Mouse (Mus musculus) heart, postnatal 0 days (tissue): Measurements from ENCODE around the gene Rgs16. TPM values are rescaled to one million over a fixed set of nuclear protein-coding genes. Genes with fewer than 3 reads are reported as not detected.

ENCODE experiments used
- ATAC-seq: fragments of 200-750 bp; cut with Nextera tagmentation; 2 replicates; pipeline ENCODE4 v1.8.0; 2017; ENCODE audit warnings: low read depth, moderate number of reproducible peaks, moderate library complexity; ENCODE audit not compliant: insufficient read depth
- DNase-seq: peaks from one replicate; pipeline ENCODE4 v3.0.0-alpha.2; 2016; ENCODE audit warnings: low spot score
- H3K27ac ChIP-seq: fragments of 300-500 bp; sonication (generic); 2 replicates; pipeline ENCODE4 v1.5.1; 2014; ENCODE audit warnings: low read depth, mild to moderate bottlenecking
- H3K27me3 ChIP-seq: fragments of 300-500 bp; sonication (generic); 2 replicates; pipeline ENCODE4 v1.6.1; 2014; ENCODE audit warnings: low read length, mixed read lengths; ENCODE audit not compliant: control insufficient read depth, insufficient read depth
- H3K36me3 ChIP-seq: fragments of 300-500 bp; sonication (generic); replicated peaks from 2 replicates; pipeline ENCODE4 v1.6.1; 2014; ENCODE audit warnings: low read length, mixed read lengths; ENCODE audit not compliant: control insufficient read depth, insufficient read depth
- H3K4me1 ChIP-seq: fragments of 300-500 bp; sonication (generic); 2 replicates; pipeline ENCODE4 v1.6.1; 2014; ENCODE audit warnings: antibody characterized with exemption; ENCODE audit not compliant: control insufficient read depth, insufficient read depth
- H3K4me2 ChIP-seq: fragments of 300-500 bp; sonication (generic); 2 replicates; pipeline ENCODE4 v1.6.1; 2014; ENCODE audit warnings: low read depth, mild to moderate bottlenecking, low read length, moderate library complexity
- H3K4me3 ChIP-seq: fragments of 300-500 bp; sonication (generic); 2 replicates; pipeline ENCODE4 v1.5.1; 2014; ENCODE audit warnings: low read depth, low read length
- H3K9ac ChIP-seq: fragments of 300-500 bp; sonication (generic); replicated peaks from 2 replicates; pipeline ENCODE4 v1.6.1; 2014; ENCODE audit warnings: low read depth, low read length, mixed read lengths
- H3K9me3 ChIP-seq: fragments of 300-500 bp; sonication (generic); replicated peaks from 2 replicates; pipeline ENCODE4 v1.6.1; 2016; ENCODE audit warnings: low read length; ENCODE audit not compliant: control insufficient read depth
- CTCF ChIP-seq: IDR thresholded peaks from 2 replicates; pipeline ENCODE4 v1.5.1; 2016; ENCODE audit warnings: antibody characterized with exemption, control low read depth, low read depth
- EP300 ChIP-seq: IDR thresholded peaks from 2 replicates; pipeline ENCODE4 v1.6.1; 2016; ENCODE audit warnings: antibody characterized with exemption, low read depth
- WGBS: fragments of 180-500 bp; shearing (Covaris S2); extraction: QIAGEN DNeasy Blood & Tissue Kit; methylation state at CpG from one replicate; pipeline ENCODE4 v1.1.7; 2014; 5-methylcytosine and 5-hydroxymethylcytosine counted together
- polyA plus RNA-seq: library from polyadenylated mRNA; unstranded; fragments of >200 nt; fragmentation: Nextera tagmentation; extraction: Ambion mirVana; gene quantifications from 2 replicates; pipeline ENCODE4 v1.2.1, GENCODE M21; 2015
- total RNA-seq: library from RNA; depleted of rRNA; stranded (reverse); fragments of >200 nt; gene quantifications from 2 replicates; pipeline ENCODE4 v1.2.3, GENCODE M21; 2014; ENCODE audit warnings: low replicate concordance

The Rgs16 gene
- total and polyA plus RNA-seq, 2 experiments from 2014 or later = 1.8 to 2.2 TPM

- Histone ChIP-seq H3K4me1 (no peaks in the 10 kb centered on the region), H3K4me2 (no peak overlapping the region), H3K27ac (no peak overlapping the region), H3K9ac (no peak overlapping the region), H3K27me3 (no peaks in the 10 kb centered on the region), H3K9me3 (no peaks in the 10 kb centered on the region), H3K4me3 (no peak overlapping the region), H3K36me3 (no peaks in the 10 kb centered on the region)
- DNase-seq (no peak), ATAC-seq (no peak)
- WGBS = 61% methylated on average over 9 of the region's 9 CpGs
- TF ChIP-seq EP300 (no peak), CTCF (no peak)
Observed at GRCm38 (mm10) chr1:153721565-153722310, 18.4 kb upstream of the Rgs16 start.

GRCm38 (mm10) chr1:153723426-153723825 lies 16.7 kb upstream of the Rgs16 start:
- H3K4me1 ChIP-seq = no peaks in the 10 kb centered on the region
- no peak for TF ChIP-seq EP300
- TF ChIP-seq CTCF = no peak
- H3K36me3 ChIP-seq = no peaks in the 10 kb centered on the region
- H3K9me3 ChIP-seq = no peaks in the 10 kb centered on the region
- no peak overlapping the region for H3K9ac ChIP-seq
- H3K4me2 ChIP-seq = no peak overlapping the region
- ATAC-seq (no peak), DNase-seq (no peak)
- no peak overlapping the region for H3K27ac ChIP-seq
- H3K27me3 ChIP-seq = no peaks in the 10 kb centered on the region
- WGBS = 68% methylated on average over 9 of the region's 9 CpGs
- H3K4me3 ChIP-seq = no peak overlapping the region

- ATAC-seq (no peak), DNase-seq (no peak)
- Histone ChIP-seq H3K4me1 (peaks cover 18% of the 10 kb centered on the region; the same call in 1 of the 2 replicates), H3K9ac (no peak overlapping the region), H3K27ac (no peak overlapping the region), H3K4me2 (no peak overlapping the region), H3K4me3 (no peak overlapping the region), H3K9me3 (no peaks in the 10 kb centered on the region), H3K27me3 (no peaks in the 10 kb centered on the region), H3K36me3 (no peaks in the 10 kb centered on the region)
- 84% methylated on average over 16 of the region's 16 CpGs for WGBS
- TF ChIP-seq CTCF = no peak
Observed at GRCm38 (mm10) chr1:153726636-153727035, 13.5 kb upstream of the Rgs16 start.

GRCm38 (mm10) chr1:153729806-153730205 lies 10.3 kb upstream of the Rgs16 start:
- Histone ChIP-seq H3K27ac (no peak overlapping the region), H3K4me2 (no peak overlapping the region), H3K4me1 (peaks cover 21% of the 10 kb centered on the region), H3K36me3 (no peaks in the 10 kb centered on the region), H3K9me3 (no peaks in the 10 kb centered on the region), H3K4me3 (no peak overlapping the region), H3K9ac (no peak overlapping the region), H3K27me3 (no peaks in the 10 kb centered on the region)
- TF ChIP-seq EP300 (no peak), CTCF (no peak)
- ATAC-seq (no peak), DNase-seq (no peak)
- 16% methylated on average over 2 of the region's 2 CpGs for WGBS

GRCm38 (mm10) chr1:153730671-153731070 lies 9.5 kb upstream of the Rgs16 start:
- Histone ChIP-seq H3K9ac (no peak overlapping the region), H3K9me3 (no peaks in the 10 kb centered on the region), H3K27ac (peak overlapping the region; percentile 57), H3K27me3 (no peaks in the 10 kb centered on the region), H3K4me3 (no peak overlapping the region), H3K4me1 (peaks cover 21% of the 10 kb centered on the region), H3K36me3 (no peaks in the 10 kb centered on the region), H3K4me2 (no peak overlapping the region)
- TF ChIP-seq EP300 = 0 out of 2 replicates have a peak, but pooled peaks have one; percentile 53
- TF ChIP-seq CTCF = no peak
- ATAC-seq (peak; percentile 84), DNase-seq (peak; percentile 77)
- WGBS = 10% methylated on average over 3 of the region's 3 CpGs

GRCm38 (mm10) chr1:153733181-153733580 lies 7.0 kb upstream of the Rgs16 start:
- H3K27ac ChIP-seq = no peak overlapping the region
- WGBS = 60% methylated on average over 9 of the region's 9 CpGs
- peaks cover 4% of the 10 kb centered on the region; the same call in 1 of the 2 replicates for H3K27me3 ChIP-seq
- H3K36me3 ChIP-seq = no peaks in the 10 kb centered on the region
- H3K4me1 ChIP-seq = peaks cover 21% of the 10 kb centered on the region
- no peak for ATAC-seq
- no peak overlapping the region for H3K4me3 ChIP-seq
- DNase-seq = no peak
- H3K9me3 ChIP-seq = no peaks in the 10 kb centered on the region
- TF ChIP-seq EP300 = no peak
- TF ChIP-seq CTCF = no peak
- H3K9ac ChIP-seq = no peak overlapping the region
- no peak overlapping the region for H3K4me2 ChIP-seq
